Mouse (Mus musculus) left cerebral cortex, postnatal 10 days (tissue): Measurements from ENCODE around the gene Cbx5. TPM values are rescaled to one million over a fixed set of nuclear protein-coding genes. Genes with fewer than 3 reads are reported as not detected.
A peak's percentile ranks its signal among the peaks of the same experiment; 100 is the strongest.

Experiments used
- DNase-seq, 2 experiments: peaks; one replicate each; pipeline ENCODE4 v3.0.0; 2021 to 2022; ENCODE audit warnings: low spot score in 2 of 2, mixed read lengths in 1 of 2; ENCODE audit errors: extremely low spot score in 1 of 2
- intact Hi-C: fragments of 180-260 bp; cut with DNase I; formaldehyde crosslinking; loops from one replicate; pipeline ENCODE4 v1.15.1; 2025
- total RNA-seq, 2 experiments: library from RNA; stranded (reverse); gene quantifications; 2 replicates each; pipeline ENCODE4 v1.2.3; 2021

Cbx5 gene
- total RNA-seq, 2 experiments from 2014 or later, result 174 to 181 TPM

GRCm38 (mm10) chr15:103183135-103183534 lies 56.5 kb downstream of the Cbx5 start:
- DNase-seq, result peak in 1 of 2 experiments; percentile 82
- intact Hi-C loops, result no loop called here

- intact Hi-C loops, result no loop called here
- DNase-seq, result peak in 1 of 2 experiments; percentile 90
Measured at GRCm38 (mm10) chr15:103182166-103182790, 57.3 kb downstream of the Cbx5 start.

GRCm38 (mm10) chr15:103180406-103180805 lies 59.2 kb downstream of the Cbx5 start:
- no peak for DNase-seq
- intact Hi-C loops, result no loop called here

- DNase-seq, result no peak
- intact Hi-C loops, result no loop called here
Measured at GRCm38 (mm10) chr15:103178767-103179166, 60.8 kb downstream of the Cbx5 start.

GRCm38 (mm10) chr15:103178137-103178536 lies 61.5 kb downstream of the Cbx5 start:
- intact Hi-C loops, result no loop called here
- DNase-seq, result no peak

- no peak for DNase-seq
- intact Hi-C loops, result loop anchor here (2.0 kb wide), 1 partner anchor 191 kb away; no protein-coding TSS in a partner anchor
Measured at GRCm38 (mm10) chr15:103177611-103178041, 62.0 kb downstream of the Cbx5 start.

GRCm38 (mm10) chr15:103176874-103177421 lies 62.7 kb downstream of the Cbx5 start:
- DNase-seq, result peak; percentile 81 to 90
- intact Hi-C loops, result loop anchor here (2.0 kb wide), 1 partner anchor 190 kb away; no protein-coding TSS in a partner anchor

GRCm38 (mm10) chr15:103173251-103173650 lies 66.4 kb downstream of the Cbx5 start:
- DNase-seq, result no peak
- intact Hi-C loops, result loop anchor here (5.0 kb wide), 1 partner anchor 476 kb away; no protein-coding TSS in a partner anchor

- intact Hi-C loops, result loop anchor here (5.0 kb wide), 1 partner anchor 475 kb away; no protein-coding TSS in a partner anchor
- peak in 1 of 2 experiments; percentile 71 for DNase-seq
Measured at GRCm38 (mm10) chr15:103172537-103172936, 67.1 kb downstream of the Cbx5 start.

GRCm38 (mm10) chr15:103171276-103171675 lies 68.3 kb downstream of the Cbx5 start:
- intact Hi-C loops, result loop anchor here (5.0 kb wide), 1 partner anchor 474 kb away; no protein-coding TSS in a partner anchor
- no peak for DNase-seq

- intact Hi-C loops, result loop anchor here (5.0 kb wide), 1 partner anchor 473 kb away; no protein-coding TSS in a partner anchor
Measured at GRCm38 (mm10) chr15:103170316-103170679, 69.3 kb downstream of the Cbx5 start.

GRCm38 (mm10) chr15:103169612-103170315 lies 69.9 kb downstream of the Cbx5 start:
- intact Hi-C loops, result loop anchor here (2.0 to 5.0 kb wide), 3 partner anchors 157 to 472 kb away; no protein-coding TSS in a partner anchor
- no peak for DNase-seq

More at GRCm38 (mm10) chr15:103170316-103170679, 69.3 kb downstream of the Cbx5 start:
- no peak for DNase-seq

GRCm38 (mm10) chr15:103168801-103169611 lies 70.6 kb downstream of the Cbx5 start:
- intact Hi-C loops, result loop anchor here (2.0 to 5.0 kb wide), 2 partner anchors 156 to 407 kb away; no protein-coding TSS in a partner anchor

GRCm38 (mm10) chr15:103167786-103168185 lies 71.8 kb downstream of the Cbx5 start:
- intact Hi-C loops, result loop anchor here (2.0 to 5.0 kb wide), 2 partner anchors 155 to 405 kb away; no protein-coding TSS in a partner anchor
- no peak for DNase-seq

More at GRCm38 (mm10) chr15:103168801-103169611, 70.6 kb downstream of the Cbx5 start:
- DNase-seq, result no peak

- intact Hi-C loops, result loop anchor here (5.0 kb wide), 1 partner anchor 405 kb away; no protein-coding TSS in a partner anchor
- no peak for DNase-seq
Measured at GRCm38 (mm10) chr15:103167042-103167615, 72.5 kb downstream of the Cbx5 start, which contains the start of gene Smug1. Smug1 (minus strand) TSS chr15:103167092.

- intact Hi-C loops, result loop anchor here (5.0 kb wide), 1 partner anchor 404 kb away; no protein-coding TSS in a partner anchor
- DNase-seq, result no peak
Measured at GRCm38 (mm10) chr15:103165924-103166323, 73.7 kb downstream of the Cbx5 start.

GRCm38 (mm10) chr15:103165379-103165778 lies 74.2 kb downstream of the Cbx5 start:
- peak; percentile 88 to 90 for DNase-seq

More at GRCm38 (mm10) chr15:103165379-103165778, 74.2 kb downstream of the Cbx5 start:
- intact Hi-C loops, result loop anchor here (5.0 kb wide), 1 partner anchor 403 kb away; no protein-coding TSS in a partner anchor
